Mouse (Mus musculus): ENCODE results near the gene Ccdc141. TPM values are rescaled to one million over a fixed set of nuclear protein-coding genes. Genes with fewer than 3 reads are reported as not detected.

Ccdc141 gene
- polyA plus RNA-seq, 1 experiment, result 1.7 TPM

DNA sequence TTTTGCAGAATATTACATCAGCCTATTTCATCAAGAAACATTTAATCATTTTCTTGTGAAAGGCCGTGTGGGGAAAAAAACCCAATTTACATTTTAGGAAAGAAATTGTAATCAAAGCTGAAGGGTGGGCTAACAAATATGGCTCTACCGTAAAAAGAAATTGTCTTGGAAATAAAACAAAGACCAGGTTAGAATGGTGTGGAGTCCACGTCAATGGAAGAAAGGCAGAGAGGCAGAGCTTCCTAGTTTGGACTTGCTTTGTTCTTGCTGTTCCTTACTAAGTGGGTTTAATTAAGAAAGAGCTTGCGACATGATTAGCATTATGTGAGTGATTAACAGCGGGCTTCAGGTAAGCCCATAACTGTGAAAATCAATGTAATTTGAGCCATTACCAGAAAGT lies 199.4 kb downstream of the Ccdc141 start:
- no peak overlapping the region for H3K4me3 ChIP-seq (ENCODE audit: insufficient read depth, low read depth, low read length)
- no peak overlapping the region for H3K27ac ChIP-seq (replicated peaks; ENCODE audit: low read depth, low read length)
- H3K4me1 ChIP-seq (ENCODE audit: control insufficient read depth, insufficient read depth, insufficient read length, low read length), result no peaks in the 10 kb centered on the region

DNA sequence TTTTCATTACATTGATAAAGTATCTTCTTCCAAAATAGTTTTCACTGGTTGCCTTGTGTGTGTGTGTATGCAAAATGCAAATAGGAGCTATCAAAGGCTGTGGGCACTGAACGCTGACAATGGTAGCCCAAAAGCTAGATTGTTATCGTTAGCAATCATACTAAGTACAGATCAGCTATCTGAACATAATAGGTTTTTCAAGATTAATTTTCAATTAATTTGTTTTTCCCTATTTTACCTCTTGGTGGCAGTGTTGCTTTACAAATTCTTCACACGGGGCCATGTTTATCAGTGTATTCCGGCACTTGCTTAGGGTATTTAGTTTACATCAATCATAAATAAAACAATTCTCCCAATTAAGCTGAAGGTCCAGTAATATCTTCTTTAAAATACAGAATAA lies 199.8 kb downstream of the Ccdc141 start:
- Histone ChIP-seq H3K27ac (replicated peaks; ENCODE audit: low read depth, low read length) (no peak overlapping the region), H3K4me3 (ENCODE audit: insufficient read depth, low read depth, low read length) (no peak overlapping the region)

GRCm38 (mm10) chr2:76970204-76970603 lies 200.2 kb downstream of the Ccdc141 start:
- Histone ChIP-seq H3K27ac (replicated peaks; ENCODE audit: low read depth, low read length) (no peak overlapping the region), H3K4me1 (ENCODE audit: control insufficient read depth, insufficient read depth, insufficient read length, low read length) (no peaks in the 10 kb centered on the region), H3K4me3 (ENCODE audit: insufficient read depth, low read depth, low read length) (no peak overlapping the region)

More for the DNA sequence above, 199.8 kb downstream of the Ccdc141 start:
- no peaks in the 10 kb centered on the region for H3K4me1 ChIP-seq (ENCODE audit: control insufficient read depth, insufficient read depth, insufficient read length, low read length)

DNA sequence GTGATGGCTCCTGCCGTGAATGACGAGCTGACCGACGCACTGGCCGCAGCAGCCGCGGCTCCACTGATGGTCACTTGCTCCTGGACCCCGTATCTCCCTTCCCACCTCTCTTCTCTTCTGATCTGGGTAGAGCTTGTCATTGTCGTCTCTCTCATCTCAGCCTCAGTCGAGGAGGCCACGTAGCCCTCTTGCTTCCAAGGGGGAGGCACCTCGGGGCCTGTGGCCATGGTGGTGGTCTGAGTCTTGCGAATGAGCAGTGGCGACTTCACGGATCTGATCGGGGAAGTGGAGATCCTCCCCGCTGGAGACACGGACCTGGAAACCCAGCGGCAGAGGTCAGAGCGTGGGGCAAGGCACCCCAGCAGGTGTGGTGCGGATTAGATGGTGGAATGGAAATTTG lies 200.8 kb downstream of the Ccdc141 start:
- Histone ChIP-seq H3K4me3 (ENCODE audit: insufficient read depth, low read depth, low read length) (no peak overlapping the region), H3K27ac (replicated peaks; ENCODE audit: low read depth, low read length) (no peak overlapping the region), H3K4me1 (ENCODE audit: control insufficient read depth, insufficient read depth, insufficient read length, low read length) (no peaks in the 10 kb centered on the region)

DNA sequence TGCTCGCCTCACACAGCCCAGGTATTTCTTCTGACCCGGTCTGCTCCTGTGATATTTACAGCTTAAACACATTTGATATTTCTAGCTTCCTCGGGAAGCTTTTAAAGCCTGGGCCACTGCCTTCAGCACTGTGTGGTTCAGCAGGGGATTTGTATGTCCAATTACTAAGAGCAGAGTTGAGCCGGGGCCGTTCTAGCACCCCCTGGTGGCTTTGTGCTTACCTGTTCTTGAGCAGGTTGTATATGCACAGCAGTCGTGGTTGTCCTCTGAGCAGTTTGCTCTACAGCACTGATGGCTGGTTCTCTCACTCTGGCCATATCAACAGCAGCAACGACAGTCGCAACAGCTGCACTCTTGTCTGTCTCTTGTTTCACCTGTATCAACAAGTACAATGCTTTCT lies 201.5 kb downstream of the Ccdc141 start:
- no peak overlapping the region for H3K4me3 ChIP-seq (ENCODE audit: insufficient read depth, low read depth, low read length)
- no peaks in the 10 kb centered on the region for H3K4me1 ChIP-seq (ENCODE audit: control insufficient read depth, insufficient read depth, insufficient read length, low read length)
- H3K27ac ChIP-seq (replicated peaks; ENCODE audit: low read depth, low read length), result no peak overlapping the region

GRCm38 (mm10) chr2:76966582-76966981 lies 203.9 kb downstream of the Ccdc141 start:
- Histone ChIP-seq H3K4me3 (ENCODE audit: insufficient read depth, low read depth, low read length) (no peak overlapping the region), H3K4me1 (ENCODE audit: control insufficient read depth, insufficient read depth, insufficient read length, low read length) (no peaks in the 10 kb centered on the region), H3K27ac (replicated peaks; ENCODE audit: low read depth, low read length) (no peak overlapping the region)

DNA sequence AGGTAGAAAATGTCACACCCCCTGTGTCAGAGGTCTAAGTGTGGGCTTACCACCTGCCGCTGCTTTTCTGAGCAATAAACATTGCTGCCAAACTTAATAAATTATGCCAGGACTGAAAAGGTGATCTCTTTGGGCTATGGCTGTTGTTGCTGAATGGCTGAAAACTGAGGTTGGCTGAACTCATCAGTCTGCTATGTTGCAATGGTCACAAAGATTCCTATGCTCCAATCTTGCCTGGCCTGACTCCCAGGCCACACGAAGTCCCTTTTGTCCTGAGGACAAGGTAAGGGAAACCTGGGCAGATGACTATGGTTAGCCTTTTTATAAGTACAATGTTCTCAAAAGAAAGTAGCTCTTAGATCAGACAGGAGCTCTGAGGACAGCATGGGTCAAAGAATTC lies 204.4 kb downstream of the Ccdc141 start:
- H3K27ac ChIP-seq (replicated peaks; ENCODE audit: low read depth, low read length), result no peak overlapping the region
- no peaks in the 10 kb centered on the region for H3K4me1 ChIP-seq (ENCODE audit: control insufficient read depth, insufficient read depth, insufficient read length, low read length)
- no peak overlapping the region for H3K4me3 ChIP-seq (ENCODE audit: insufficient read depth, low read depth, low read length)

DNA sequence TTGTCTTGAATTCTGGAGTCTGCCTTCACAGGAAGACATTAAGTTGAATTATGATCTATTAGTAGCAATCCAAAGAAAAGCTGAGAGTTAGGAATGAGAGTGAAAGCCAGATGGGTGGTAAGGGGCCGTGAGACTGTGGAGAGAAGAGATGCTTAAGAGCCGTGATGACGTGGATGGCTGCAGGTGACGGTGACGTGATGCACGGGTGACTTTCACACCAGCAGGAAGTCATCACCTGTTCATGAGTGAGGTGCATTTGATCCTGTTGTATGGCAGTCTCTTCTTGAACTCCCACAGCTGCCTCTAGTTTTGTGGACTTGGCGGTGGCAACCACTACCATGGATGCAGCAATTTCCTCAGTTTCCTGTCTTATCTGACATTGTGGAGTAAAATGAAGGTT lies 204.9 kb downstream of the Ccdc141 start:
- Histone ChIP-seq H3K4me3 (ENCODE audit: insufficient read depth, low read depth, low read length) (no peak overlapping the region), H3K27ac (replicated peaks; ENCODE audit: low read depth, low read length) (no peak overlapping the region), H3K4me1 (ENCODE audit: control insufficient read depth, insufficient read depth, insufficient read length, low read length) (no peaks in the 10 kb centered on the region)

DNA sequence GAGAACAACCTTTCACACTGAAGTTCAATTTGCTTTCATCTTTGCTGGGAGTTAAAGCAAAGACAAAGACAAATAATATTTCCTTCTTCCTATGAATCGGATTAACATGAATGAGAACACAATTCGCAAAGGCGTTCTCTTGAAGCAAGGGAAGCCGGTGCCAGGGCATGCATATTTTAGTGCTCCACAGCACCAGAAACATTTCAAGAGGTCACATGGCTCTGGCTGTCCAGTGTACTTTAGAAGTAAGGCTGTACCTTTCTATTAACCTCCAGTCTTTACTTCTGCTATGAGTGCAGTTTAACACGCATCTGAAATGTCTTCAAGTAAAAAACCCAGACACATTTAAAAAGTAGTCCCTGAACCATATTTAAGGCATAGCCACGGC lies 208.4 kb downstream of the Ccdc141 start:
- H3K4me1 ChIP-seq (ENCODE audit: control insufficient read depth, insufficient read depth, insufficient read length, low read length), result no peaks in the 10 kb centered on the region
- no peak overlapping the region for H3K4me3 ChIP-seq (ENCODE audit: insufficient read depth, low read depth, low read length)
- no peak overlapping the region for H3K27ac ChIP-seq (replicated peaks; ENCODE audit: low read depth, low read length)

DNA sequence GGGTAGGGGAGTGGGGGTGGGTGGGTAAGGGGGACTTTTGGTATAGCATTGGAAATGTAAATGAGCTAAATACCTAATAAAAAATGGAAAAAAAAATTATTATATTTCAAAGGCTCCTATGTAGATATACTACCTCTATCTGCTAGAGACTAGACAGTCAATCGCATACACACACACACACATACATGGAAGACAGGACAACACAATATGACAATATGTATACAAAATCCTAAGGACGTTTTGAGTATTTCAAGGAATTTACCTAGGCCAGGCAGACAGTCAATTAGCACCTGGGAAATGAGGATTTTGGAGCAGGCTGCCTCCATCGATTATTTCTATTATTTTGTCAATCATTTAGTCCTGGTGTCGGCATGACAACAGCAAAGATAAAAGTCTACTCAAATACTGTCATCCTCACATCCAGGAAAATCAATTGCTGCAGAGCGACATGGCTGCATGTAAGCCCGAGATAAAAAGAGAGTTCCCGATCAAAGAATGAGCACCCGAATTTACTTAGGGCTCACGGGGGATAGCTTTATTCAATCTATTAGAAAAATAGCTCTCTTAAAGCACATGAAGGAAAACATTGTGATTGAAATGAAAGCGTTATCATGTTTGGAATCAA lies 208.9 kb downstream of the Ccdc141 start:
- Histone ChIP-seq H3K27ac (replicated peaks; ENCODE audit: low read depth, low read length) (no peak overlapping the region), H3K4me1 (ENCODE audit: control insufficient read depth, insufficient read depth, insufficient read length, low read length) (no peaks in the 10 kb centered on the region), H3K4me3 (ENCODE audit: insufficient read depth, low read depth, low read length) (no peak overlapping the region)

Other genes starting within 250 kb of the Ccdc141 start
- 12.9 and 35.4 TPM in 2 replicates for gene Ttn, start 188.1 kb downstream of the Ccdc141 start, polyA plus RNA-seq (2012; ENCODE audit: insufficient read depth, insufficient read length, missing spikeins)
- 5.2 and 6.5 TPM in 2 replicates for gene Sestd1, start 110.0 kb upstream of the Ccdc141 start, polyA plus RNA-seq (2012; ENCODE audit: insufficient read depth, insufficient read length, missing spikeins)